Mouse (Mus musculus): ENCODE data around the gene Diablo.

Gene Diablo

GRCm38 (mm10) chr5:123501973-123502372 is 22.0 kb downstream of the Diablo start:
- DNase-seq (ENCODE audit: low read depth, low spot score): no peak

GRCm38 (mm10) chr5:123499717-123500116 is 24.3 kb downstream of the Diablo start:
- peak; percentile 92 for DNase-seq (ENCODE audit: low read depth, low spot score)

- DNase-seq (ENCODE audit: low read depth, low spot score): no peak
These were observed 34.0 kb downstream of the Diablo start for GRCm38 (mm10) chr5:123489935-123490334.

GRCm38 (mm10) chr5:123489112-123489785 is 34.7 kb downstream of the Diablo start, which contains the start of the genes Lrrc43 and Il31:
Gene Lrrc43 (plus strand): TSS chr5:123489305.
Gene Il31 (minus strand): TSS chr5:123489489.
- DNase-seq (ENCODE audit: low read depth, low spot score): peak; percentile 36

- no peak for DNase-seq (ENCODE audit: low read depth, low spot score)
These were observed 36.1 kb downstream of the Diablo start for GRCm38 (mm10) chr5:123487659-123488395.

GRCm38 (mm10) chr5:123473817-123474216 is 50.2 kb downstream of the Diablo start:
- DNase-seq (ENCODE audit: low read depth, low spot score): peak; percentile 39

GRCm38 (mm10) chr5:123470784-123471400 is 53.1 kb downstream of the Diablo start:
- DNase-seq (ENCODE audit: low read depth, low spot score): no peak

GRCm38 (mm10) chr5:123464638-123465037 is 59.3 kb downstream of the Diablo start:
- DNase-seq (ENCODE audit: low read depth, low spot score): no peak

- no peak for DNase-seq (ENCODE audit: low read depth, low spot score)
These were observed 62.6 kb downstream of the Diablo start for GRCm38 (mm10) chr5:123461420-123461819.
